Mouse (Mus musculus) hindbrain, embryonic 14.5 days (tissue): ENCODE data around the gene St13. TPM values are rescaled to one million over a fixed set of nuclear protein-coding genes. Genes with fewer than 3 reads are reported as not detected.

Experiments
- ATAC-seq: fragments of 200-750 bp; cut with Nextera tagmentation; 2 replicates; pipeline ENCODE4 v1.8.0; 2017; ENCODE audit warnings: moderate number of reproducible peaks, mild to moderate bottlenecking, moderate TSS enrichment, moderate library complexity; ENCODE audit not compliant: low FRiP score
- DNase-seq: peaks from one replicate; pipeline ENCODE4 v3.0.0-alpha.2; 2015; ENCODE audit warnings: low spot score
- H3K27ac ChIP-seq: fragments of 300-500 bp; sonication (generic); 2 replicates; pipeline ENCODE4 v1.5.1; 2014; ENCODE audit warnings: mild to moderate bottlenecking, moderate library complexity
- H3K27me3 ChIP-seq: fragments of 300-500 bp; sonication (generic); 2 replicates; pipeline ENCODE4 v1.6.1; 2014; ENCODE audit warnings: mild to moderate bottlenecking, low read length, mixed read lengths; ENCODE audit not compliant: control insufficient read depth, insufficient read depth
- H3K36me3 ChIP-seq: fragments of 300-500 bp; sonication (generic); replicated peaks from 2 replicates; pipeline ENCODE4 v1.6.1; 2014; ENCODE audit not compliant: control insufficient read depth, insufficient read depth
- H3K4me1 ChIP-seq: fragments of 300-500 bp; sonication (generic); replicated peaks from 2 replicates; pipeline ENCODE4 v1.6.1; 2014; ENCODE audit warnings: antibody characterized with exemption, low read length, mixed read lengths; ENCODE audit not compliant: control insufficient read depth, insufficient read depth
- H3K4me2 ChIP-seq: fragments of 300-500 bp; sonication (generic); replicated peaks from 2 replicates; pipeline ENCODE4 v1.6.1; 2014; ENCODE audit warnings: mild to moderate bottlenecking, moderate library complexity
- H3K4me3 ChIP-seq: fragments of 300-500 bp; sonication (generic); replicated peaks from 2 replicates; pipeline ENCODE4 v1.5.1; 2014; ENCODE audit warnings: mild to moderate bottlenecking, low read length
- H3K9ac ChIP-seq: fragments of 300-500 bp; sonication (generic); 2 replicates; pipeline ENCODE4 v1.6.1; 2014
- H3K9me3 ChIP-seq: fragments of 300-500 bp; sonication (generic); 2 replicates; pipeline ENCODE4 v1.6.1; 2016; ENCODE audit warnings: low read length; ENCODE audit not compliant: control insufficient read depth
- WGBS: fragments of 180-500 bp; shearing (Covaris S2); extraction: QIAGEN DNeasy Blood & Tissue Kit; methylation state at CpG from one replicate; pipeline ENCODE4 v1.1.7; 2014; 5-methylcytosine and 5-hydroxymethylcytosine counted together
- polyA plus RNA-seq: library from polyadenylated mRNA; unstranded; fragments of >200 nt; fragmentation: Nextera tagmentation; extraction: Ambion mirVana; gene quantifications from 2 replicates; pipeline ENCODE4 v1.2.1, GENCODE M21; 2014

Gene St13
- polyA plus RNA-seq, 1 experiment from 2014 or later, result 172 TPM

GRCm38 (mm10) chr15:81378845-81379244, 21.0 kb downstream of the St13 start:
- no peak overlapping the region for H3K9ac ChIP-seq
- H3K27ac ChIP-seq, result no peak overlapping the region
- DNase-seq (no peak), ATAC-seq (no peak)
- no peak overlapping the region for H3K4me2 ChIP-seq
- peaks cover 88% of the 10 kb centered on the region for H3K36me3 ChIP-seq
- H3K9me3 ChIP-seq, result no peaks in the 10 kb centered on the region
- no peak overlapping the region for H3K4me3 ChIP-seq
- no peaks in the 10 kb centered on the region for H3K27me3 ChIP-seq
- no peaks in the 10 kb centered on the region for H3K4me1 ChIP-seq
- WGBS, result 82% methylated on average over 2 of the region's 2 CpGs

- 95% methylated on average over 11 of the region's 11 CpGs for WGBS
- H3K4me2 ChIP-seq, result no peak overlapping the region
- ATAC-seq (no peak), DNase-seq (no peak)
- no peaks in the 10 kb centered on the region for H3K9me3 ChIP-seq
- H3K27me3 ChIP-seq, result no peaks in the 10 kb centered on the region
- no peaks in the 10 kb centered on the region for H3K4me1 ChIP-seq
- no peak overlapping the region for H3K4me3 ChIP-seq
- H3K36me3 ChIP-seq, result peaks cover 86% of the 10 kb centered on the region
- no peak overlapping the region for H3K9ac ChIP-seq
- H3K27ac ChIP-seq, result no peak overlapping the region
Measured at GRCm38 (mm10) chr15:81374621-81375020, 25.3 kb downstream of the St13 start.

- H3K4me1 ChIP-seq, result no peaks in the 10 kb centered on the region
- no peak for DNase-seq
- H3K4me3 ChIP-seq, result no peak overlapping the region
- no peak overlapping the region for H3K4me2 ChIP-seq
- H3K27me3 ChIP-seq, result no peaks in the 10 kb centered on the region
- H3K9me3 ChIP-seq, result no peaks in the 10 kb centered on the region
- H3K27ac ChIP-seq, result no peak overlapping the region
- H3K36me3 ChIP-seq, result peaks cover 95% of the 10 kb centered on the region
- H3K9ac ChIP-seq, result no peak overlapping the region
- WGBS, result 75% methylated on average over 1 of the region's 1 CpGs
- ATAC-seq, result no peak
Measured at GRCm38 (mm10) chr15:81370356-81370755, 29.5 kb downstream of the St13 start.

- Histone ChIP-seq H3K9ac (no peak overlapping the region), H3K4me1 (no peaks in the 10 kb centered on the region), H3K36me3 (peaks cover 97% of the 10 kb centered on the region), H3K4me2 (no peak overlapping the region), H3K27ac (no peak overlapping the region), H3K4me3 (no peak overlapping the region), H3K9me3 (no peaks in the 10 kb centered on the region), H3K27me3 (no peaks in the 10 kb centered on the region)
- WGBS, result 100% methylated on average over 1 of the region's 1 CpGs
- no peak for ATAC-seq
- DNase-seq, result no peak
Measured at GRCm38 (mm10) chr15:81368601-81369000, 31.3 kb downstream of the St13 start.

- no peak overlapping the region for H3K27ac ChIP-seq
- WGBS, result 93% methylated on average over 4 of the region's 4 CpGs
- no peak overlapping the region for H3K9ac ChIP-seq
- DNase-seq (no peak), ATAC-seq (no peak)
- no peaks in the 10 kb centered on the region for H3K27me3 ChIP-seq
- H3K9me3 ChIP-seq, result no peaks in the 10 kb centered on the region
- no peak overlapping the region for H3K4me2 ChIP-seq
- no peak overlapping the region for H3K4me3 ChIP-seq
- H3K4me1 ChIP-seq, result no peaks in the 10 kb centered on the region
- H3K36me3 ChIP-seq, result peaks cover 89% of the 10 kb centered on the region
Measured at GRCm38 (mm10) chr15:81366241-81366640, 33.6 kb downstream of the St13 start.

GRCm38 (mm10) chr15:81365246-81365645, 34.6 kb downstream of the St13 start:
- WGBS, result 97% methylated on average over 8 of the region's 8 CpGs
- ATAC-seq, result no peak
- H3K9ac ChIP-seq, result no peak overlapping the region
- H3K9me3 ChIP-seq, result no peaks in the 10 kb centered on the region
- peaks cover 79% of the 10 kb centered on the region for H3K36me3 ChIP-seq
- no peak overlapping the region for H3K27ac ChIP-seq
- DNase-seq, result no peak
- no peak overlapping the region for H3K4me3 ChIP-seq
- no peaks in the 10 kb centered on the region for H3K27me3 ChIP-seq
- 0 out of 2 replicates have a peak, but pooled peaks cover under 1% of the 10 kb centered on the region for H3K4me1 ChIP-seq
- no peak overlapping the region for H3K4me2 ChIP-seq

- H3K36me3 ChIP-seq, result peaks cover 69% of the 10 kb centered on the region
- no peaks in the 10 kb centered on the region for H3K9me3 ChIP-seq
- H3K4me2 ChIP-seq, result no peak overlapping the region
- DNase-seq (no peak), ATAC-seq (no peak)
- H3K4me1 ChIP-seq, result peaks cover 10% of the 10 kb centered on the region
- WGBS, result 93% methylated on average over 1 of the region's 1 CpGs
- H3K27ac ChIP-seq, result no peak overlapping the region
- no peaks in the 10 kb centered on the region for H3K27me3 ChIP-seq
- no peak overlapping the region for H3K4me3 ChIP-seq
- no peak overlapping the region for H3K9ac ChIP-seq
Measured at GRCm38 (mm10) chr15:81364271-81364670, 35.6 kb downstream of the St13 start.

- peaks cover 16% of the 10 kb centered on the region for H3K4me1 ChIP-seq
- WGBS, result 88% methylated on average over 1 of the region's 1 CpGs
- H3K4me3 ChIP-seq, result no peak overlapping the region
- H3K27me3 ChIP-seq, result no peaks in the 10 kb centered on the region
- H3K9ac ChIP-seq, result no peak overlapping the region
- no peak overlapping the region for H3K4me2 ChIP-seq
- ATAC-seq (no peak), DNase-seq (no peak)
- H3K36me3 ChIP-seq, result peaks cover 52% of the 10 kb centered on the region
- H3K27ac ChIP-seq, result no peak overlapping the region
- H3K9me3 ChIP-seq, result no peaks in the 10 kb centered on the region
Measured at GRCm38 (mm10) chr15:81362501-81362900, 37.4 kb downstream of the St13 start.

GRCm38 (mm10) chr15:81361417-81362015, 38.4 kb downstream of the St13 start:
- Histone ChIP-seq H3K27ac (no peak overlapping the region), H3K9me3 (no peaks in the 10 kb centered on the region), H3K36me3 (peaks cover 42% of the 10 kb centered on the region), H3K9ac (no peak overlapping the region), H3K27me3 (no peaks in the 10 kb centered on the region), H3K4me2 (0 out of 2 replicates have a peak overlapping the region, but pooled peaks have one; percentile 92), H3K4me3 (no peak overlapping the region), H3K4me1 (peaks cover 21% of the 10 kb centered on the region)
- DNase-seq (no peak), ATAC-seq (no peak)
- WGBS, result 45% methylated on average over 10 of the region's 10 CpGs

GRCm38 (mm10) chr15:81361022-81361404, 38.9 kb downstream of the St13 start:
- ATAC-seq, result peak; percentile 61
- 44% methylated on average over 6 of the region's 6 CpGs for WGBS
- Histone ChIP-seq H3K9ac (0 out of 2 replicates have a peak overlapping the region, but pooled peaks have one; percentile 8), H3K4me2 (peak overlapping the region; percentile 92), H3K9me3 (no peaks in the 10 kb centered on the region), H3K4me1 (peaks cover 21% of the 10 kb centered on the region), H3K27me3 (no peaks in the 10 kb centered on the region), H3K4me3 (peak overlapping the region; percentile 61), H3K27ac (peak overlapping the region; percentile 76), H3K36me3 (peaks cover 37% of the 10 kb centered on the region)
- DNase-seq, result no peak
